Mouse (Mus musculus): ENCODE measurements around the gene Car9. TPM values are rescaled to one million over a fixed set of nuclear protein-coding genes. Genes with fewer than 3 reads are reported as not detected.

Gene Car9
- polyA plus RNA-seq, 1 experiment from 2014 or later = 2.3 TPM

- Histone ChIP-seq H3K36me3 (peaks cover 8% of the 10 kb centered on the region; the same call in 1 of the 2 replicates), H3K27me3 (peaks cover 8% of the 10 kb centered on the region; the same call in 1 of the 2 replicates), H3K9ac (no peak overlapping the region), H3K4me3 (no peak overlapping the region), H3K9me3 (no peaks in the 10 kb centered on the region), H3K27ac (no peak overlapping the region), H3K4me2 (replicated peaks) (no peak overlapping the region), H3K4me1 (peaks cover 38% of the 10 kb centered on the region)
- WGBS = 72% methylated on average over 19 of the region's 19 CpGs
- no peak for ATAC-seq (ENCODE audit: low FRiP score, low read depth)
Measured at GRCm38 (mm10) chr4:43511675-43512454, 5.1 kb downstream of the Car9 start.

- peaks cover 8% of the 10 kb centered on the region; the same call in 1 of the 2 replicates for H3K36me3 ChIP-seq
- H3K9ac ChIP-seq = no peak overlapping the region
- H3K9me3 ChIP-seq = no peaks in the 10 kb centered on the region
- WGBS = 64% methylated on average over 7 of the region's 7 CpGs
- no peak overlapping the region for H3K27ac ChIP-seq
- 0 out of 2 replicates have a peak, but pooled peaks cover 1% of the 10 kb centered on the region for H3K27me3 ChIP-seq
- peaks cover 30% of the 10 kb centered on the region for H3K4me1 ChIP-seq
- no peak overlapping the region for H3K4me3 ChIP-seq
- no peak for ATAC-seq (ENCODE audit: low FRiP score, low read depth)
- H3K4me2 ChIP-seq (replicated peaks) = no peak overlapping the region
Measured at GRCm38 (mm10) chr4:43512653-43513052, 5.9 kb downstream of the Car9 start.

DNA sequence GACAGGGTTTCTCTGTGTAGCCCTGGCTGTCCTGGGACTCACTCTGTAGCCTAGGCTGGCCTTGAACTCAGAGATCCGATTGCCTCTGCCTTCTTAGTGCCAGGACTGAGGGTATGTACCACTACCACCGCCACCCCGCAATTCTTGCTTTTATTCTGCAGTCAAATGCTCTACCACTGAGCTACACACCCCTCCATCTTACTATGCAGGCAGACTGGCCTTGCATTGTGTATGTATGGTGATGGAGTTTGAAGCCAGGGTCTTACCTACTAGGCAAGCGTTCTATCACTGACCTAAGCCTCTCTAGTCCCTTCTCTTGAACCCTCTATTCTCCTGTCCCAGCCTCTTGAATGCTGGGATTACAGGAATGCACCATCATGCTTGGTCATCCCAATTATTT, 6.5 kb downstream of the Car9 start:
- Histone ChIP-seq H3K27me3 (no peaks in the 10 kb centered on the region), H3K9ac (no peak overlapping the region), H3K4me3 (no peak overlapping the region), H3K4me2 (replicated peaks) (no peak overlapping the region), H3K36me3 (peaks cover 12% of the 10 kb centered on the region), H3K9me3 (no peaks in the 10 kb centered on the region), H3K4me1 (peaks cover 24% of the 10 kb centered on the region), H3K27ac (no peak overlapping the region)
- ATAC-seq (ENCODE audit: low FRiP score, low read depth) = no peak
- WGBS = 83% methylated on average over 4 of the region's 4 CpGs

DNA sequence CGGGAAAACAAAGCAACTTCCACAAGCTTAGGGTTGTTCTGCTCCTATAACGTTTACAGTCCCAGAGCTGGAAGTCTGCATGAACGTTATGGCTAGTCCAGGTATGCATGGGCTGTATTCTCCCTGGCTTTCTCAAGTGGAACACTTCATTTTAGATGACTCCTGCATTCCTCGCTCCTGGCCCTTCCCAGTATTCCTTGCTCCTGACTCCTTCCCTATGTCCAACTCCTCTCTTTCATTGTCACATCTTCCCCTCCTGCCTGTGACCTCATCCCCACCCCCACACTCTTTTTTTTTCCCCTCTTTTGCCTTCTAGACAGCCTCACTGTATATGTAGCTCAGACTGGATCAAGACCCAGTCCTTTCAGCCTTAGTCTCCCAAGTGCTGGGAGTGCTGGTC, 7.0 kb downstream of the Car9 start:
- Histone ChIP-seq H3K27me3 (peaks cover 2% of the 10 kb centered on the region), H3K9ac (no peak overlapping the region), H3K4me3 (no peak overlapping the region), H3K4me2 (replicated peaks) (no peak overlapping the region), H3K9me3 (no peaks in the 10 kb centered on the region), H3K27ac (no peak overlapping the region), H3K36me3 (peaks cover 14% of the 10 kb centered on the region), H3K4me1 (peaks cover 22% of the 10 kb centered on the region)
- no peak for ATAC-seq (ENCODE audit: low FRiP score, low read depth)
- 65% methylated on average over 4 of the region's 4 CpGs for WGBS

DNA sequence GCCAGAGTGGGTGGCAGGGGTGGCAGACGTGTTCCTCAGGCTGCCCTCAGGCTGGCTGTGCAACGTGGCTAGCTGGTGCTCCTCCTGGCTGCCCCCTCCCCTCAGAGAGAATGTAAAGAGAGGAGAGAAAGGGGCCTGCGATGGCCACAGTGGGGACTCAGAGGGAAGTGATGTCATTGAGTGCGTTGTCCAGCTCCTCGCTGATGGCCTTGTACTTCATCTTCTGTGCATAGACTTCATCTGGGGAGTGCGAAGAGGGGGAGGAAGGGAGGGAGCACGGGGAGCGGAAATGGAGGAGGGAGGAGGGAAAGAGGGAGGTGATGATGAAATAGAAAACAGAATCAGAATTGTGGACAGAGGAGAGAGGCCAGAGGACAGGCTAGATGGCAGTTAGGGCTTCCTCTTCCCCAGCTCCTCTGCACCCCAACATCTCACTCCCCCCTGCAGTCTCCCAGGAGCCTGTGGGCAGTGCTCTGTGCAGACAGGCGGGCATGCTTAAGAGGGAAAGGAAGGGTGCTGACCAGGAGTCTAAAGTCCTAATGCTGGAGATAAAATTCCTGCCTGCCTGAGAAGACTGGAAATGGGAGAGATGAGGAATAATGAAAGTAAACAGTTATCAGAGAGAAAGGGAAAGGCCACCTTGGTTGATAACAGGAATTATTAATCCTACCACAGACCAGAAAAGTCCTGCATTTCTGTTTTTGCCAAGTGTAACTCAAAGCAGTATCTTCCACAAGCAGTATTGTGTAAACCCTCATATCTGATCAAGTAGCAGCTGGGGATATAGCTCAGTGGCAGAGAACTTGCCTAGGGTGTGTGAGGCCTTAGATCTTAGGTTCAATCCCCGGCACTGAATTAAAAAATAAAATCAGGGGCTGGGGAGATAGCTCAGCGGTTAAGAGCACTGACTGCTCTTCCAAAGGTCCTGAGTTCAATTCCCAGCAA, 9.3 kb downstream of the Car9 start:
- no peak for ATAC-seq (ENCODE audit: low FRiP score, low read depth)
- no peak overlapping the region for H3K4me3 ChIP-seq
- no peak overlapping the region for H3K9ac ChIP-seq
- peaks cover 18% of the 10 kb centered on the region for H3K36me3 ChIP-seq
- H3K9me3 ChIP-seq = no peaks in the 10 kb centered on the region
- H3K4me1 ChIP-seq = peaks cover 35% of the 10 kb centered on the region
- no peak overlapping the region for H3K27ac ChIP-seq
- peaks cover 9% of the 10 kb centered on the region for H3K27me3 ChIP-seq
- H3K4me2 ChIP-seq (replicated peaks) = no peak overlapping the region
- WGBS = 68% methylated on average over 11 of the region's 11 CpGs

- no peak for ATAC-seq (ENCODE audit: low FRiP score, low read depth)
- H3K36me3 ChIP-seq = peaks cover 18% of the 10 kb centered on the region
- no peak overlapping the region for H3K27ac ChIP-seq
- peak overlapping the region; percentile 83 for H3K4me2 ChIP-seq (replicated peaks)
- H3K9ac ChIP-seq = no peak overlapping the region
- WGBS = 17% methylated on average over 10 of the region's 10 CpGs
- H3K4me3 ChIP-seq = peak overlapping the region; percentile 25
- peaks cover 59% of the 10 kb centered on the region for H3K4me1 ChIP-seq
- peaks cover 34% of the 10 kb centered on the region for H3K27me3 ChIP-seq
- H3K9me3 ChIP-seq = no peaks in the 10 kb centered on the region
Measured at GRCm38 (mm10) chr4:43519551-43519950, 12.8 kb downstream of the Car9 start.

DNA sequence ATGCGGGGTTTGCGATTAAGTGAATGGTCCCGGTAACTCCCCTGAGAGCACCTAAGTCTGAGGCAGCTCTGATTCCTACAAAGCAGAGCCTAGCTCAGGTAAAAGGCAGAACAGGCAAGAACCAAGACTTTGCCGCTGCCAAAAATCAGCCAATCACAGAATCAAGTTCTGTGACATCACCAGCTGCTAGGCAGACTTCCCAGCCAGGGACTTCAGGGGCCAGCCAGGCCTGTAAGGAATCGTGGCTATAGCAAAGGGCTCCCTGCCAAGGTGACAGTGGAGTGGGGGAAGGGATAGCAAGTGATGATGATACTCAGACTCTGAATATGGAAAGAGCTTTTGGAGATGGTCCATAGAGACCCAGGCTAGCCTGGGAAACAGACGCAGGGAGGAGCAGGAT, 13.2 kb downstream of the Car9 start:
- 12% methylated on average over 6 of the region's 6 CpGs for WGBS
- H3K4me2 ChIP-seq (replicated peaks) = peak overlapping the region; percentile 83
- peaks cover 38% of the 10 kb centered on the region for H3K27me3 ChIP-seq
- peaks cover 18% of the 10 kb centered on the region for H3K36me3 ChIP-seq
- H3K27ac ChIP-seq = 0 out of 2 replicates have a peak overlapping the region, but pooled peaks have one; percentile 28
- no peak overlapping the region for H3K9ac ChIP-seq
- H3K4me3 ChIP-seq = peak overlapping the region; percentile 25
- H3K9me3 ChIP-seq = no peaks in the 10 kb centered on the region
- no peak for ATAC-seq (ENCODE audit: low FRiP score, low read depth)
- H3K4me1 ChIP-seq = peaks cover 57% of the 10 kb centered on the region

DNA sequence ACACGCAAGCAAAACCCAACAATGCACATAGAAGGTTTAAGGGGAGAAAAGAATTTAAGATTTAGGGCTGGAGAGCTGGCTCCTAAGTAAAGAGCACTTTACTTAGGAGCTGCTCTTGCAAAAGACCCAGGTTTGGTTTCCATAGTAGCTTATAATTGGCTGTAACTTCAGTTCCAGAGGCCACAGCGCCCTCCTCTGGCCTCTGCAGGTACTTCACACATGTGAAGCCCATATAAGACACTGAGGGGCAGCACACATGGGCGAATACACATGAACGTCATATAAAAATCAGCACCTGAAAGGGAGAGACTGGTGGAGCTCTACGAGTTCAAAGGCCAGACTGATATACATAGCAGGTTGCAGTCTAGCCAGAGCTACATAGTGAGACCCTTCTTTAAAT, 21.1 kb downstream of the Car9 start:
- H3K4me3 ChIP-seq = no peak overlapping the region
- no peak for ATAC-seq (ENCODE audit: low FRiP score, low read depth)
- H3K27me3 ChIP-seq = peaks cover 29% of the 10 kb centered on the region
- no peak overlapping the region for H3K27ac ChIP-seq
- H3K4me1 ChIP-seq = peaks cover 14% of the 10 kb centered on the region
- 62% methylated on average over 5 of the region's 5 CpGs for WGBS
- H3K9ac ChIP-seq = no peak overlapping the region
- H3K36me3 ChIP-seq = peaks cover 20% of the 10 kb centered on the region
- H3K9me3 ChIP-seq = no peaks in the 10 kb centered on the region
- no peak overlapping the region for H3K4me2 ChIP-seq (replicated peaks)

DNA sequence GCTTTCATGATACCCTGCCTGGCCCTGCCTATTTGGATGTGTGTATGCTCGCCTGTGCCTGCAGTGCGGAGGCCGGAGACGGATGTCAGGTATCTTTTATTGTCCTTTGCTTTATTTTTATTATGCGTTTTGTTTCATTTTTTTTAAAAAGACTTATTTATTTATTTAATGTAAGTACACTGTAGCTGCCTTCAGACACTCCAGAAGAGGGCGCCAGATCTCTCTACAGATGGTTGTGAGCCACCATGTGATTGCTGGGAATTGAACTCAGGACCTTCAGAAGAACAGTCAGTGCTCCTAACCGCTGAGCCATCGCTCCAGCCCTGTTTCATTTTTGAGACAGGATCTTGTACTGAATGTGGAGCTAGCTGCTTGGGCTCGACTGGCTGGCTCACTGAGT, 21.7 kb downstream of the Car9 start:
- no peak overlapping the region for H3K27ac ChIP-seq
- H3K27me3 ChIP-seq = peaks cover 23% of the 10 kb centered on the region
- no peak overlapping the region for H3K4me2 ChIP-seq (replicated peaks)
- no peak overlapping the region for H3K9ac ChIP-seq
- H3K4me1 ChIP-seq = peaks cover 8% of the 10 kb centered on the region
- 77% methylated on average over 9 of the region's 9 CpGs for WGBS
- H3K4me3 ChIP-seq = no peak overlapping the region
- ATAC-seq (ENCODE audit: low FRiP score, low read depth) = no peak
- H3K9me3 ChIP-seq = no peaks in the 10 kb centered on the region
- H3K36me3 ChIP-seq = peaks cover 26% of the 10 kb centered on the region

- 0 out of 2 replicates have a peak, but pooled peaks have one; percentile 33 for ATAC-seq (ENCODE audit: low FRiP score, low read depth)
- Histone ChIP-seq H3K36me3 (peaks cover 42% of the 10 kb centered on the region), H3K27ac (no peak overlapping the region), H3K4me1 (no peaks in the 10 kb centered on the region), H3K9me3 (no peaks in the 10 kb centered on the region), H3K9ac (no peak overlapping the region), H3K27me3 (peaks cover 10% of the 10 kb centered on the region), H3K4me3 (no peak overlapping the region), H3K4me2 (replicated peaks) (no peak overlapping the region)
- 72% methylated on average over 8 of the region's 8 CpGs for WGBS
Measured at GRCm38 (mm10) chr4:43530081-43530501, 23.3 kb downstream of the Car9 start.

GRCm38 (mm10) chr4:43530581-43530980, 23.8 kb downstream of the Car9 start:
- 29% methylated on average over 7 of the region's 7 CpGs for WGBS
- Histone ChIP-seq H3K4me1 (no peaks in the 10 kb centered on the region), H3K4me2 (replicated peaks) (no peak overlapping the region), H3K9ac (no peak overlapping the region), H3K27ac (no peak overlapping the region), H3K9me3 (no peaks in the 10 kb centered on the region), H3K27me3 (peaks cover 5% of the 10 kb centered on the region), H3K4me3 (no peak overlapping the region), H3K36me3 (peaks cover 47% of the 10 kb centered on the region)
- no peak for ATAC-seq (ENCODE audit: low FRiP score, low read depth)

DNA sequence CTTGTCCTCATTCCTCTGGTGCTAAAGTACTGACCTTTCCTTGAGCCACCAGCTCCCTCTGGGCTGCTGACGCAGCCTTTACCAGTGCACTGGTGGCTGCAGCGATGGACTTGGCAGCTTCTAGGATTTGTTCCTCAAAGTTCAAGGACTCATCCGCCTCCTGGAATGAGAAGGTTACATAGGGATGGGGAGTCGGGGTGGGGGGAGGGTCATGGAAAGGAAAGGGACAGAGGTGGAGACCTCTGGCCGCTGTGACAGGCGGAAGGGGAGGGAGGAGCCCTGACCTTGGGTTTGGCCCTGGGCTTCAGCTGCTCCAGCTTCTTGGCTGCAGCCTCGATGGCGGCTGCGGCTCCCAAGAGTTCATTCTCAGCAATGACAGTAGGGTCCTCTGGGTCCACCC, 26.5 kb downstream of the Car9 start:
- no peaks in the 10 kb centered on the region for H3K4me1 ChIP-seq
- H3K36me3 ChIP-seq = peaks cover 73% of the 10 kb centered on the region
- no peaks in the 10 kb centered on the region for H3K9me3 ChIP-seq
- no peak for ATAC-seq (ENCODE audit: low FRiP score, low read depth)
- WGBS = 94% methylated on average over 9 of the region's 9 CpGs
- H3K27me3 ChIP-seq = no peaks in the 10 kb centered on the region
- H3K4me3 ChIP-seq = no peak overlapping the region
- no peak overlapping the region for H3K27ac ChIP-seq
- no peak overlapping the region for H3K4me2 ChIP-seq (replicated peaks)
- H3K9ac ChIP-seq = no peak overlapping the region

All from limb, embryonic 13.5 days (tissue).